Mouse (Mus musculus) kidney, adult 2 months (tissue): ENCODE data around the gene Recql5.

Experiments used
- CTCF ChIP-seq: fragments of 200-500 bp; conservative IDR thresholded peaks from 2 replicates; pipeline ENCODE4 v1.5.1; 2011; ENCODE audit warnings: low read depth, mild to moderate bottlenecking, control low read depth, low read length, moderate library complexity, mixed read lengths; ENCODE audit not compliant: insufficient read depth, insufficient read length
- POLR2A ChIP-seq: fragments of 200-500 bp; IDR thresholded peaks from one replicate; pipeline ENCODE4 v1.6.1; 2011; ENCODE audit warnings: low read depth, low read length, control low read depth

- TF ChIP-seq CTCF (no peak), POLR2A (no peak)
Measured at GRCm38 (mm10) chr11:115900561-115901337, 32.5 kb downstream of the Recql5 start.
